Mouse (Mus musculus): Measurements from ENCODE around the gene Gnat1. TPM values are rescaled to one million over a fixed set of nuclear protein-coding genes. Genes with fewer than 3 reads are reported as not detected.
"Not testable (repeated sequence)": the region's sequence is repeated elsewhere in the genome, so short reads cannot be mapped to it uniquely, and the experiment has no call there.

Gnat1 gene
- total RNA-seq, 2 experiments from 2014 or later = not detected

DNA sequence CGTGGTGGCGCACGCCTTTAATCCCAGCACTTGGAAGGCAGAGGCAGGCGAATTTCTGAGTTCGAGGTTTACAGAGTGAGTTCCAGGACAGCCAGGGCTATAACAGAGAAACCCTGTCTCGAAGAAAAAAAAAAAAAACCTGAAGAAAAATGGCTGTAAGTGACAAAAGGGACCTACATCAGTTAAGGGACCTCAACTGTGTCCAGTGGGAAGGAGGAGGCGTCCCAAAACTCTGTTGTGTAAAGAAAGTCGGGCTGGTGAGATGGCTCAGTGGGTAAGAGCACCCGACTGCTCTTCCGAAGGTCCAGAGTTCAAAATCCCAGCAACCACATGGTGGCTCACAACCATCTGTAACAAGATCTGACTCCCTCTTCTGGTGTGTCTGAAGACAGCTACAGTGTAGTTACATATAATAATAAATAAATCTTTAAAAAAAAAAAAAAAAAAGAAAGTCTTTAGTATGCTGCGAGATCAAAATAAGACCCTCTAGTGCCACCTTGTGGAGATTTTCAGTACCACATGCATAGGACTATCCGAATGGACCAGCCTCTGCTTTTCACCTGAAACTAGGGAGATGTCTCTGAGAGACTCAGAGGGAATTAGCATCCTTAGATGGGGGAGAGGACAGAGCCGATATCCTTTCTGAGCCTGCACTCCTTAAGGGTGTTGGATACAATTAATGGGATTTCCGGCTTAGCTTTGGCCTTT is 1.5 kb downstream of the Gnat1 start:
- intact Hi-C loops (cut with DNase I); DNase-seq (ENCODE audit: low spot score): not testable (repeated sequence)

DNA sequence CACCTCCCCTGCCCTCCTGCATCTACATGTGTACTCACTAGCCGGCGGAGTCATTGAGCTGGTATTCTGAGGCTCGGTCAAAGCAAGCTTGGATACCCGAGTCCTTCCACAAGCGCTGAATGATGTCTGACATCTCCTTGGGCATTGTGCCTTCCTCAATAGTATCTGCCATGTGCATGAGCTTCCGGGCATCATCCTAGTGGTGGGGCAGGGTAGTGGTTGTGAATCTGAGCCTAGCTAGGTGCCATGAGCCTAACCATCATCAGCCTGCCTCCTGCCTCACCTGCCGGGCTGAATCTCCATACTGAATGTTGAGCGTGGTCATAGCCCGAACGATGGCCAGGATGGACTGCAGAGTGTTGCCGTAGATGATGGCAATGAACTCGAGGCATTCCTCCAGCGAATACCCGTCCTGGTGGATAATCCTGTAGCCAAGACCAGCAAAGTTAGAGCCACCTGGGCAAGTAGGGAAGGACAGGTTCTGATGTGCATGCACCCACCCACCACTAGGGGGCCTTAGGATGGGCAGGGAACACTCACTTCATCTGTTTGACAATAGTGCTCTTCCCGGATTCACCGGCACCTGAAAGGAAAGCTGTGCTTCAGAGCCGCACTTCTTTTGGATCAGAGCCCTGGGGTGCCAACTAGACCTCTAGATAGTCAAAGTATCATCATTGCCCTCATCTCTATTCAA is 2.3 kb downstream of the Gnat1 start:
- intact Hi-C loops (cut with DNase I) = no loop called here
- DNase-seq (ENCODE audit: low spot score) = no peak

DNA sequence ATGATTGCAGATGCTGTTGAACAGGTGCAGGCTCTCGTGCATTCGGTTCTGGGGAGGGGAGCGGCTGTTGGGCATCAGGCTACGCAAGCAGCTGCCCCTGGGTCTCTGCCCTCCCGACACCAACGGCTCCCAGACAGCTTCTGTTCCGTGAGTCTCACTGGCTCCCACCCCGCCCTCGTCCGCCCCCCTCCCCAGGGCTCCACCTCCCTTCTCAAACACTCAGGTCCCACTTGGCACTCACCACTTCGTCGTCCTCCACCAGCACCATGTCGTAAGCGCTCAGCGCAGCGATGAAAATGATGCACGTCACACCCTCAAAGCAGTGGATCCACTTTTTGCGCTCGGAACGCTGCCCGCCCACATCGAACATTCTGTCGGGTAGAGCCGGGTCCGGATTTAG is 3.2 kb downstream of the Gnat1 start:
- intact Hi-C loops (cut with DNase I) = loop anchor here (1.0 kb wide), 2 partner anchors 31 to 74 kb away; no protein-coding TSS in a partner anchor
- DNase-seq (ENCODE audit: low spot score) = no peak

DNA sequence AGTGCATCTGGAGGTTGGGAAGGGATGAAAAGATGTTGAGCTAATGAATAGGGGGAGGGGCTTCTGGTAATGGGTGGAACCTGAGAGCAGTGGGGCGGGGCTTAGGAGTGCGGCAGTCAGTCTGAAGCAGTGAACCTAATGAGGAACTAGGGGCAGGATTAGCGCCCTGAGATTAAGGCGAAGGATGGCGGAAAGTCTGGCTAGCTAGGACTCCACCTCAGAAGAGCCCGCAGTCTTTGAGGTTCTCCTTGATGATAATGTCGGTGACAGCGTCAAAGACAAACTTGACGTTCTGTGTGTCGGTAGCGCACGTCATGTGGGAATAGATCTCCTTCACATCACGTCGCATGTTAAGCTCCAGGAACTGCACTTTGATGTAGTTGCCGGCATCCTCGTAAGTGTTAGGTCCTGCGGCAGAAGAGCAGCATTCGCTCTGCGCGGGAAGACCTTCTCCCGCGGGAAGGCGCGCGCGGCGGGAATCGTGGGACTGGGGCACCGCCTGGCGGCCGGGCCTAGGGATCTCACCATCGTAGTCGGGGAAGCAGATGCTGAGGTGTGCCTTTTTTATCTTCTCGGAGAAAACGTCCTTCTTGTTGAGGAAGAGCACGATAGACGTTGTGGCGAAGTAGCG is 3.7 kb downstream of the Gnat1 start:
- DNase-seq (ENCODE audit: low spot score) = peak; percentile 38

DNA sequence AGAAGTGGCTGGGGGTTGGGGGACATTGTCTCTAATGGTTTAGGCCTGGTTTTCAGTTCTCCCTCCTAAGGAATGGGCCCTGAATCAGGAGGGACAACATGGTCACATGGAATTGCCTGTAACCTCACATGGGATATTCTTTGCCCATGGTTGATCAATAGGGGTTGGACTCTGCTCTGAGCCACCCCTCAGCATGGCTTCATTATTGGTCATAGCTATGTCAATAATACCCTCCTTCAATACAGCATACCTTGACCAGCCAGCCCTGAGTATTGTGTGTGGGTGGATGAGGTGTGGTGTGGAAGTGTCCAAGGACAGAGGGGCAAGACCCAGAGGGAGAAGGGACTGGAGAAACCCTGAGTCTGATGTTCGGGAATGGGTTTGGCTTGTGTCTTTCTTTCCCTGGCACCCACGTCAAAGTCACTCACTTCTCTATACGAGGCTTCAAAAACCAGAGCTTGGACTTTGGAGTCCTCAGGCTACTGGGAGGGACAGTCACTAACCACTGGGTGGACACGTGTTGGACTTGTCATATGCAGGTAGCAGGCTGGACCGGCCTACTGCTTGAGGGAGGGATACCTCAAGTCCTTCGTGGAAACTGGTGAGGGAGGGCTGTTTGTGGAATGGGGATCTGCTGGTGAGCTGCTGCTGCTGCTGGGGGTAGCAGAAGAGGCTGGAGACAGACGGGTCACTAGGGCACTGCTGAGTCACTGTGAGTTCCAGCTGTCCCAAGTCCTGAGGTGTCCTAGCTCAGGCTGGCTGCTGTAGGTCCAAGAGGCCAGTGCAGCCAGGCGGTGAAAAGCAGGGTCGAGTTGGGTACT is 4.7 kb downstream of the Gnat1 start:
- DNase-seq (ENCODE audit: low spot score) = no peak
- intact Hi-C loops (cut with DNase I) = no loop called here

More for the DNA sequence above, 3.7 kb downstream of the Gnat1 start:
- intact Hi-C loops (cut with DNase I) = loop anchor here (1.0 kb wide), 2 partner anchors 30 to 73 kb away; no protein-coding TSS in a partner anchor

- DNase-seq (ENCODE audit: low spot score) = peak; percentile 46
- intact Hi-C loops (cut with DNase I) = no loop called here
Observed at GRCm38 (mm10) chr9:107670259-107670658, 9.3 kb downstream of the Gnat1 start.

GRCm38 (mm10) chr9:107669480-107669945 is 10.0 kb downstream of the Gnat1 start, which contains the start of gene Slc38a3:
Slc38a3 (minus strand) TSS chr9:107669530.
- no peak for DNase-seq (ENCODE audit: low spot score)
- intact Hi-C loops (cut with DNase I) = no loop called here

DNA sequence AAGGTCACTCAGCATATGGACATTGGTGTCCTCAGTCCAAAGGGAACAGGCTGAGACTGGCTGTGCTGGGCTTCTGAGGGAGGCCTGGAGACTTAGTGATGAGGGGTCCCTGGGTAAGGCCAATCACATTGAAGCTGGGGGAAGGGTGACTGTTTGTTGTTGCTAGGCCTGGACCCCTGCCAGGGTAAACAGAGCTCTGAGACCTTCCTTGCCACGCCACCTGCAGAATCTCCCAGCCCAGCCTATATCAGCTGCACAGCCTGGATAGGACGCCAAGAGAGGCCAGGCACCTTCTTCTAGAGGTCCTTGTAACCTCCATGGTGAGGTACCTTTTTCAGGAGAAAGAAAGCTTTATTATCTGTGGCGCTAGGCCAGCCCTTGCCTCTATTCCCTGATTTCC is 10.6 kb downstream of the Gnat1 start:
- intact Hi-C loops (cut with DNase I) = no loop called here

DNA sequence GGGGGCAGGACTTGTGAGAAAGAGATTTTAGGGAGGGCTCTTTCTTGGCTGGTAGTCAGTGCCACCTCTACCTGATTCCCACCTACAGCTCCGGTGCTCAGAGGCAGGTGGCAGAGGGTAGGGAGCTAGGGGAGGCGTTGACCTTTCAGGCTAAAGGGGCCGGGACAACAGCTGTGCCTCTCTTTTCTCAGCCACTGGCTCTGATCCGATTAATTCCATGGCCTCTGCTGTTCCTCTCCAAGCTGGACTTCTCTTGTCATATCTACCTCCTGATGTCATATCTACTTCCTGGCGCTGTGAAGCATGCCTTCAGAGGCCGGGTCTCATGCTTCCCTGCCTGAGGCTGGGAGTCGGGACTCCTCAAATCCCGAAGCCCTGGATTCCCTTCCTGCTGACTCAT is 11.5 kb downstream of the Gnat1 start:
- no peak for DNase-seq (ENCODE audit: low spot score)
- intact Hi-C loops (cut with DNase I) = no loop called here

More for the DNA sequence above, 10.6 kb downstream of the Gnat1 start:
- DNase-seq (ENCODE audit: low spot score) = no peak

- peak; percentile 42 for DNase-seq (ENCODE audit: low spot score)
- intact Hi-C loops (cut with DNase I) = no loop called here
Observed at GRCm38 (mm10) chr9:107667219-107667618, 12.3 kb downstream of the Gnat1 start.

GRCm38 (mm10) chr9:107666751-107667205 is 12.7 kb downstream of the Gnat1 start:
- intact Hi-C loops (cut with DNase I) = no loop called here
- DNase-seq (ENCODE audit: low spot score) = no peak

- intact Hi-C loops (cut with DNase I) = no loop called here
- DNase-seq (ENCODE audit: low spot score) = no peak
Observed at GRCm38 (mm10) chr9:107665308-107665707, 14.2 kb downstream of the Gnat1 start.

DNA sequence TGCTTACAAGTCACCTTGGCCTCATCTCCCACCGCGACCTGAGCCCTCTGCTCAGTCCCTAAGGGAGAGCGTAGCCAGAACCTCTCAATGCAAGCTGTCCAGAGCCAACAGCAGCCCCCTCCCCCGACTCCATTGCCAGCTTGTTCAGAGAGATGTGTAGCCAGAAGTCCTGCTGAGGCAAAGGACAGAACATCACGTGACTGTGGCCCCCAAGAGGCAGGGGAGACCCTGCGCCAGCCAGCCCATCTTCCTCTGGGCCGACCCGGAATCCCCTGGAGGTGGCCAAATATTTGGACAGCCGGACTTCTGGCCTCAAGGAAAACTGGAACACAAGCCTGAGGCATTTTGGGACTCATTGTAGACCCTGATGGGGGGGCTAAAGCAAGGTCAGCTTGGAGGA is 16.0 kb downstream of the Gnat1 start:
- intact Hi-C loops (cut with DNase I) = no loop called here
- no peak for DNase-seq (ENCODE audit: low spot score)

DNA sequence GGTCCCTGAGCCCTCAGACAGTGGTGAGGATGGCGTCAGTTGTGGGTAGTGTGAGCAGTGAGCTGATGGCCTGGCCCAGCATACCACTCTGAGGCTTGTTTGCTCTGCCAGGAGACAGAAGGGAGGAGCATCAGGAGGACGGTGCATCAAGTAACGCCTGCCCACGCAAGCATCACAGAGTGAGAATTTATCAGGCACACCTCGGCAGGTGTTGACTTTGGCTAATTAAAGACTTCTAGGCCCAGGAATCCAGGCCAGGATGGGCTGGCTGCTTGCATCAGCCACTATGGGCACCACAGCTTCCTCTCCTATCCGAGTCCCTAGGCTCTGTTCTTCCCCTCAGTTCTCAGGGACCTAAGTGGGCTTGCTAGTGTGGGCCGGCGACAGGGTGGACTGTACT is 17.2 kb downstream of the Gnat1 start:
- DNase-seq (ENCODE audit: low spot score) = no peak
- intact Hi-C loops (cut with DNase I) = no loop called here

DNA sequence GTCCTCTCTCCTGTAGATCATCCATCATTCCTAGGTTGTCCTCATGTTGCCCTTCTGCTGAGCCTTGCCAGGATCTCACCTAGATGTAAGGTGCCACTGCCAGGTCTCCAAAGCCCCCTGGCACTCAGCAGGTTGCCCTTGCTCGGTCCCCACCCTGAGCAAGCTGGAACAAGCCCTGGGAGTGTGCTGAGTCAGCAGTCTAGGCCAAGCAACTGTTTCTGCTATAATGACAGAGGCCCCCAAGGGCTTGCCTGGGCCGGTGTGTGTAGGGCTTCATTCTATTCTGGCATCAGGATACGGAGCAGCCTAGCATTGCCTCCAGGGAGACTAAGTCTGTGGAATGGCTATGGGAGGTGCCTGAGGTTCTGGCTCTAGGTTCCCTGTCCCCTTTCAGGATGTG is 18.7 kb downstream of the Gnat1 start:
- DNase-seq (ENCODE audit: low spot score) = no peak
- intact Hi-C loops (cut with DNase I) = no loop called here

DNA sequence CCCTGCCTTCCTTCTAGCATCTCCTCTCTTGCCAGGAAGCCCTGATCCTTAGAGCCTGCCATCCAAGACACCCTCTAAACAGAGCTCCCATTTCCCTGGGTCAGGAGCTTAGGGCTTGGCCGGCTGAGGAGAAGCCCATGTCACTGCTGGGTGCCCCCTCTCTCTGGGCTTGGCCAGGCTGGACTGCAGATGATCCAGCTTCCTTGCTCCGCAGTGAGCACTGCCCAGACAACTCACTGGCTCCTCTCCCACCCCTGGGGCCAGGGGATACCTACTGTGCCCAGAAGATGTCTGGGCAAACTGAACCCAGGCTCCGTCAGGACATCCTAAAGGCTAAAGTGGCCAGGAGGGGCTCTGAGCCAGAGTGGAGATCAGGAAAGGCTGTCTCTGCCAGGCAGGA is 19.6 kb downstream of the Gnat1 start:
- intact Hi-C loops (cut with DNase I) = no loop called here
- no peak for DNase-seq (ENCODE audit: low spot score)

GRCm38 (mm10) chr9:107659551-107659950 is 20.0 kb downstream of the Gnat1 start:
- intact Hi-C loops (cut with DNase I) = no loop called here
- no peak for DNase-seq (ENCODE audit: low spot score)

DNA sequence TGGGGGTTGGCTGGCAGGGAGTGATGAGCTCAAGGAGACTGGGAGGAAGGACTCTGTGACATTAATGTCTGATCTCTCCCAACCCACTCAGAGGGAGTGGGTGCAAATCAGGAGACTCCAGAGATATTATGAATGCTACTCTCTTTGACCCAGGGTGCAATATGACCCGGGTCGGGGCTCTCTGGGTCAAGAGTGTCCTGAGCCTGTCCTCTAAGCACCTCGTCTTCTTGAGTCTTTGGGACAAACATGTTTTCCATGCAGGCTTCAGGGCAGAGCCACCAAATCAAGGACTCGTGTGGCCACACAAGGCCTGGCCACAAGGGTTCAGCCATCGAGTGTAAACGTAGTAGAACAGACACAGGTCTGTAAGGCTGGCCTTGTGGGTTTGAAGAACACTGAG is 21.4 kb downstream of the Gnat1 start:
- DNase-seq (ENCODE audit: low spot score) = no peak
- intact Hi-C loops (cut with DNase I) = no loop called here

- intact Hi-C loops (cut with DNase I) = no loop called here
- no peak for DNase-seq (ENCODE audit: low spot score)
Observed at GRCm38 (mm10) chr9:107657144-107657543, 22.4 kb downstream of the Gnat1 start.

DNA sequence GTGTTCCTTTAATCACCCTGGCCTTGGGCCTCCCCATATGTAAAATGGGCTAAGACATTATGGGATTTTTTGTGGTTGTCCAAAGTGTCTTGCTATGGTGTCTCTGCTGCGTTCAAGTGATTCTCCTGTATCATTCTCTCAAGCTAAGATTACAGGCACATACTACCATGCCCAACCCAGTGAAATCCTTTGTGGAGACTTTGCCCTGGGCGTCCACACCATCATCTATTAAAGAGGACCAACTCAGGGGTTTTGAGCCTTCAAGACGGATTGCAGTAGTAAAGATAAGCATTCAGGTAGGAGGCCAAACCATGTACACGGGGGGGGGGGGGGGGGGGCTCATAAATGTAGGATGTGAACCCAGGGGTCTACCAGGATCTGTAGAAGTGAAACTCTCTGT is 24.9 kb downstream of the Gnat1 start:
- no peak for DNase-seq (ENCODE audit: low spot score)
- intact Hi-C loops (cut with DNase I) = no loop called here
